Mouse (Mus musculus) erythroid progenitor cell, adult 5-6 weeks (primary cell): Measurements from ENCODE around the gene Hist1h1e. TPM values are rescaled to one million over a fixed set of nuclear protein-coding genes. Genes with fewer than 3 reads are reported as not detected.
"Not testable (repeated sequence)": the region's sequence is repeated elsewhere in the genome, so short reads cannot be mapped to it uniquely, and the experiment has no call there.

Experiments used
- ATAC-seq: replicated peaks from 2 replicates; pipeline ENCODE4 v1.8.0; 2016; ENCODE audit warnings: moderate number of reproducible peaks, mild to moderate bottlenecking, moderate TSS enrichment, inconsistent platforms; ENCODE audit not compliant: poor library complexity, low FRiP score, severe bottlenecking
- total RNA-seq, 2 experiments: library from RNA; stranded (forward) in 1 of 2; stranded (reverse) in 1 of 2; fragments of 150-400 nt in 1 of 2; fragments of 186-747, 209-891 nt in 1 of 2; gene quantifications; 2 replicates each; pipeline versions ENCODE4 v1.2.3 to v1.2.4; 2015 to 2017; ENCODE audit warnings: low replicate concordance in 2 of 2

The Hist1h1e gene
- total RNA-seq, 2 experiments from 2014 or later = 1,339 to 1,649 TPM

- not testable (repeated sequence) for ATAC-seq
Observed at GRCm38 (mm10) chr13:23574546-23575170, 47.7 kb downstream of the Hist1h1e start.

GRCm38 (mm10) chr13:23573898-23574524 lies 48.3 kb downstream of the Hist1h1e start, which contains the start of the genes Hist1h2bf and Hist1h2ad:
Hist1h2bf (minus strand) TSS chr13:23574196.
Hist1h2ad (plus strand) TSS chr13:23574381.
- ATAC-seq = peak; percentile 69

GRCm38 (mm10) chr13:23573034-23573897 lies 49.1 kb downstream of the Hist1h1e start:
- ATAC-seq = not testable (repeated sequence)

- peak; percentile 13; the same call in 1 of the 2 replicates for ATAC-seq
Observed at GRCm38 (mm10) chr13:23572218-23573033, 49.9 kb downstream of the Hist1h1e start.

- peak; percentile 13; the same call in 1 of the 2 replicates for ATAC-seq
Observed at GRCm38 (mm10) chr13:23571504-23572217, 50.7 kb downstream of the Hist1h1e start.

- ATAC-seq = peak; percentile 73
Observed at GRCm38 (mm10) chr13:23571022-23571503, 51.3 kb downstream of the Hist1h1e start, which contains the start of the genes Hist1h2ae and Hist1h2bg. Hist1h2ae (minus strand) TSS chr13:23571220. Hist1h2bg (plus strand) TSS chr13:23571396.

Other genes with a start within 250 kb of the Hist1h1e start
Only the 30 nearest of the 36 such genes appear.
- gene Btn2a2, start 133.7 kb downstream of the Hist1h1e start, total RNA-seq (2015; ENCODE audit: low replicate concordance) = not detected in 2 replicates
- gene Btn2a2, start 133.7 kb downstream of the Hist1h1e start, total RNA-seq (2017; ENCODE audit: low replicate concordance) = not detected in 2 replicates
- gene Hist1h4h, start 91.5 kb downstream of the Hist1h1e start, total RNA-seq (2015; ENCODE audit: low replicate concordance) = 323 and 492 TPM in 2 replicates
- 3,110 and 3,215 TPM in 2 replicates for gene Hist1h4h, start 91.5 kb downstream of the Hist1h1e start, total RNA-seq (2017; ENCODE audit: low replicate concordance)
- gene Hist1h2af, start 88.7 kb downstream of the Hist1h1e start, total RNA-seq (2015; ENCODE audit: low replicate concordance) = 180 and 320 TPM in 2 replicates
- 7,936 and 7,993 TPM in 2 replicates for gene Hist1h2af, start 88.7 kb downstream of the Hist1h1e start, total RNA-seq (2017; ENCODE audit: low replicate concordance)
- 573 TPM in 2 replicates for gene Hist1h3g, start 87.1 kb downstream of the Hist1h1e start, total RNA-seq (2015; ENCODE audit: low replicate concordance)
- gene Hist1h3g, start 87.1 kb downstream of the Hist1h1e start, total RNA-seq (2017; ENCODE audit: low replicate concordance) = 250 and 889 TPM in 2 replicates
- 90.1 and 113 TPM in 2 replicates for gene Hist1h2bh, start 79.2 kb downstream of the Hist1h1e start, total RNA-seq (2015; ENCODE audit: low replicate concordance)
- 325 and 367 TPM in 2 replicates for gene Hist1h2bh, start 79.2 kb downstream of the Hist1h1e start, total RNA-seq (2017; ENCODE audit: low replicate concordance)
- gene Hist1h3f, start 78.5 kb downstream of the Hist1h1e start, total RNA-seq (2015; ENCODE audit: low replicate concordance) = 145 and 158 TPM in 2 replicates
- 262 and 310 TPM in 2 replicates for gene Hist1h3f, start 78.5 kb downstream of the Hist1h1e start, total RNA-seq (2017; ENCODE audit: low replicate concordance)
- 838 and 1,105 TPM in 2 replicates for gene Hist1h4f, start 70.9 kb downstream of the Hist1h1e start, total RNA-seq (2015; ENCODE audit: low replicate concordance)
- gene Hist1h4f, start 70.9 kb downstream of the Hist1h1e start, total RNA-seq (2017; ENCODE audit: low replicate concordance) = 7,675 and 12,079 TPM in 2 replicates
- 59.1 and 59.8 TPM in 2 replicates for gene Hist1h1d, start 69.3 kb downstream of the Hist1h1e start, total RNA-seq (2015; ENCODE audit: low replicate concordance)
- 587 and 674 TPM in 2 replicates for gene Hist1h1d, start 69.3 kb downstream of the Hist1h1e start, total RNA-seq (2017; ENCODE audit: low replicate concordance)
- gene Hist1h3e, start 60.2 kb downstream of the Hist1h1e start, total RNA-seq (2015; ENCODE audit: low replicate concordance) = 238 and 264 TPM in 2 replicates
- gene Hist1h3e, start 60.2 kb downstream of the Hist1h1e start, total RNA-seq (2017; ENCODE audit: low replicate concordance) = 387 and 422 TPM in 2 replicates
- gene Hist1h2ae, start 51.3 kb downstream of the Hist1h1e start, total RNA-seq (2015; ENCODE audit: low replicate concordance) = 4.2 and 33.5 TPM in 2 replicates
- gene Hist1h2ae, start 51.3 kb downstream of the Hist1h1e start, total RNA-seq (2017; ENCODE audit: low replicate concordance) = 1,390 and 1,464 TPM in 2 replicates
- 851 and 976 TPM in 2 replicates for gene Hist1h2bg, start 51.2 kb downstream of the Hist1h1e start, total RNA-seq (2015; ENCODE audit: low replicate concordance)
- 2,677 and 3,057 TPM in 2 replicates for gene Hist1h2bg, start 51.2 kb downstream of the Hist1h1e start, total RNA-seq (2017; ENCODE audit: low replicate concordance)
- gene Hist1h2bf, start 48.4 kb downstream of the Hist1h1e start, total RNA-seq (2015; ENCODE audit: low replicate concordance) = 1,210 and 1,460 TPM in 2 replicates
- 1,557 and 1,840 TPM in 2 replicates for gene Hist1h2bf, start 48.4 kb downstream of the Hist1h1e start, total RNA-seq (2017; ENCODE audit: low replicate concordance)
- 9.0 and 15.1 TPM in 2 replicates for gene Hist1h2ad, start 48.2 kb downstream of the Hist1h1e start, total RNA-seq (2015; ENCODE audit: low replicate concordance)
- 2,771 and 6,356 TPM in 2 replicates for gene Hist1h2ad, start 48.2 kb downstream of the Hist1h1e start, total RNA-seq (2017; ENCODE audit: low replicate concordance)
- 379 and 393 TPM in 2 replicates for gene Hist1h3d, start 46.8 kb downstream of the Hist1h1e start, total RNA-seq (2015; ENCODE audit: low replicate concordance)
- gene Hist1h3d, start 46.8 kb downstream of the Hist1h1e start, total RNA-seq (2017; ENCODE audit: low replicate concordance) = 236 and 363 TPM in 2 replicates
- gene Hist1h4d, start 41.0 kb downstream of the Hist1h1e start, total RNA-seq (2015; ENCODE audit: low replicate concordance) = 1,614 and 1,995 TPM in 2 replicates
- gene Hist1h4d, start 41.0 kb downstream of the Hist1h1e start, total RNA-seq (2017; ENCODE audit: low replicate concordance) = 2,133 and 2,242 TPM in 2 replicates
- gene Hist1h2be, start 1.4 kb downstream of the Hist1h1e start, total RNA-seq (2015; ENCODE audit: low replicate concordance) = 39.8 and 50.1 TPM in 2 replicates
- gene Hist1h2be, start 1.4 kb downstream of the Hist1h1e start, total RNA-seq (2017; ENCODE audit: low replicate concordance) = 202 and 281 TPM in 2 replicates
- gene Hist1h2ac, start 61.4 kb upstream of the Hist1h1e start, total RNA-seq (2015; ENCODE audit: low replicate concordance) = 7.5 and 8.3 TPM in 2 replicates
- 152 and 187 TPM in 2 replicates for gene Hist1h2ac, start 61.4 kb upstream of the Hist1h1e start, total RNA-seq (2017; ENCODE audit: low replicate concordance)
- gene Hist1h2bc, start 61.6 kb upstream of the Hist1h1e start, total RNA-seq (2015; ENCODE audit: low replicate concordance) = 84.3 and 136 TPM in 2 replicates
- 401 and 556 TPM in 2 replicates for gene Hist1h2bc, start 61.6 kb upstream of the Hist1h1e start, total RNA-seq (2017; ENCODE audit: low replicate concordance)
- gene Hist1h1t, start 73.3 kb upstream of the Hist1h1e start, total RNA-seq (2015; ENCODE audit: low replicate concordance) = 2.2 TPM in 1 of 2 replicates, not detected in the other
- gene Hist1h1t, start 73.3 kb upstream of the Hist1h1e start, total RNA-seq (2017; ENCODE audit: low replicate concordance) = 3.5 and 8.2 TPM in 2 replicates
- gene Hist1h4c, start 75.9 kb upstream of the Hist1h1e start, total RNA-seq (2015; ENCODE audit: low replicate concordance) = 225 and 268 TPM in 2 replicates
- 667 and 1,084 TPM in 2 replicates for gene Hist1h4c, start 75.9 kb upstream of the Hist1h1e start, total RNA-seq (2017; ENCODE audit: low replicate concordance)
- 7.5 and 14.1 TPM in 2 replicates for gene Hfe, start 88.3 kb upstream of the Hist1h1e start, total RNA-seq (2015; ENCODE audit: low replicate concordance)
- gene Hfe, start 88.3 kb upstream of the Hist1h1e start, total RNA-seq (2017; ENCODE audit: low replicate concordance) = 0.77 and 2.2 TPM in 2 replicates
- 527 and 533 TPM in 2 replicates for gene Hist1h1c, start 116.2 kb upstream of the Hist1h1e start, total RNA-seq (2015; ENCODE audit: low replicate concordance)
- 3,859 and 4,708 TPM in 2 replicates for gene Hist1h1c, start 116.2 kb upstream of the Hist1h1e start, total RNA-seq (2017; ENCODE audit: low replicate concordance)
- gene Hist1h3c, start 123.0 kb upstream of the Hist1h1e start, total RNA-seq (2015; ENCODE audit: low replicate concordance) = 412 and 474 TPM in 2 replicates
- gene Hist1h3c, start 123.0 kb upstream of the Hist1h1e start, total RNA-seq (2017; ENCODE audit: low replicate concordance) = 1,335 and 2,217 TPM in 2 replicates
- gene Hist1h2bb, start 124.2 kb upstream of the Hist1h1e start, total RNA-seq (2015; ENCODE audit: low replicate concordance) = 856 and 1,017 TPM in 2 replicates
- 7,682 and 13,399 TPM in 2 replicates for gene Hist1h2bb, start 124.2 kb upstream of the Hist1h1e start, total RNA-seq (2017; ENCODE audit: low replicate concordance)
- gene Hist1h2ab, start 128.6 kb upstream of the Hist1h1e start, total RNA-seq (2015; ENCODE audit: low replicate concordance) = 222 and 372 TPM in 2 replicates
- gene Hist1h2ab, start 128.6 kb upstream of the Hist1h1e start, total RNA-seq (2017; ENCODE audit: low replicate concordance) = 5,516 and 10,292 TPM in 2 replicates
- gene Hist1h3b, start 129.7 kb upstream of the Hist1h1e start, total RNA-seq (2015; ENCODE audit: low replicate concordance) = 1,233 and 1,450 TPM in 2 replicates
- gene Hist1h3b, start 129.7 kb upstream of the Hist1h1e start, total RNA-seq (2017; ENCODE audit: low replicate concordance) = 1,686 and 1,833 TPM in 2 replicates
- gene Hist1h4b, start 134.5 kb upstream of the Hist1h1e start, total RNA-seq (2015; ENCODE audit: low replicate concordance) = 331 and 380 TPM in 2 replicates
- 1,134 and 2,811 TPM in 2 replicates for gene Hist1h4b, start 134.5 kb upstream of the Hist1h1e start, total RNA-seq (2017; ENCODE audit: low replicate concordance)
- gene Hist1h4a, start 138.7 kb upstream of the Hist1h1e start, total RNA-seq (2015; ENCODE audit: low replicate concordance) = 142 and 188 TPM in 2 replicates
- 706 and 1,369 TPM in 2 replicates for gene Hist1h4a, start 138.7 kb upstream of the Hist1h1e start, total RNA-seq (2017; ENCODE audit: low replicate concordance)
- 238 and 271 TPM in 2 replicates for gene Hist1h3a, start 139.8 kb upstream of the Hist1h1e start, total RNA-seq (2015; ENCODE audit: low replicate concordance)
- gene Hist1h3a, start 139.8 kb upstream of the Hist1h1e start, total RNA-seq (2017; ENCODE audit: low replicate concordance) = 723 and 806 TPM in 2 replicates
- 666 and 715 TPM in 2 replicates for gene Hist1h1a, start 141.1 kb upstream of the Hist1h1e start, total RNA-seq (2015; ENCODE audit: low replicate concordance)
- 4,010 and 6,111 TPM in 2 replicates for gene Hist1h1a, start 141.1 kb upstream of the Hist1h1e start, total RNA-seq (2017; ENCODE audit: low replicate concordance)